Mouse (Mus musculus) adrenal gland, adult 2 months (tissue): ENCODE results near the gene Hipk2. TPM values are rescaled to one million over a fixed set of nuclear protein-coding genes. Genes with fewer than 3 reads are reported as not detected.

Experiments used
- DNase-seq: peaks from one replicate; pipeline ENCODE4 v3.0.0; 2021
- long read RNA-seq: library from polyadenylated mRNA; stranded (forward); transcript quantifications from one replicate; pipeline ENCODE4 v2.0.0, GENCODE M21; 2021
- polyA plus RNA-seq: library from polyadenylated mRNA; depleted of rRNA; stranded (reverse); fragments of >200 nt; gene quantifications from 2 replicates; pipeline ENCODE4 v1.2.3, GENCODE M21; 2012; rRNA removed
- total RNA-seq, 2 experiments: library from RNA; stranded (reverse); gene quantifications; 2 replicates each; pipeline ENCODE4 v1.2.3; 2021

Gene Hipk2
- total RNA-seq: 100 to 1,000 TPM in 1 of 2 experiments, 10 to 100 TPM in 1; 98.6 to 163 TPM
- polyA plus RNA-seq: 85.1 and 97.1 TPM in 2 replicates
- long read RNA-seq, partial matches to known transcripts: 12 of 17 reads
- long read RNA-seq, other reads (novel, unspliced or antisense): 3 of 17 reads

GRCm38 (mm10) chr6:38876071-38876911 is at the start of gene Hipk2:
Gene Hipk2, minus strand, starts transcription at chr6:38876165.
- peak; percentile 93 for DNase-seq

- DNase-seq: no peak
Observed at GRCm38 (mm10) chr6:38925719-38926118, 49.8 kb upstream of the Hipk2 start.

GRCm38 (mm10) chr6:38923870-38924817 is 48.2 kb upstream of the Hipk2 start:
- DNase-seq: no peak

GRCm38 (mm10) chr6:38923450-38923849 is 47.5 kb upstream of the Hipk2 start:
- DNase-seq: no peak

- no peak for DNase-seq
Observed at GRCm38 (mm10) chr6:38922517-38922916, 46.6 kb upstream of the Hipk2 start.

- no peak for DNase-seq
Observed at GRCm38 (mm10) chr6:38921810-38922116, 45.8 kb upstream of the Hipk2 start.

- DNase-seq: no peak
Observed at GRCm38 (mm10) chr6:38921095-38921809, 45.3 kb upstream of the Hipk2 start.

- DNase-seq: no peak
Observed at GRCm38 (mm10) chr6:38920141-38920540, 44.2 kb upstream of the Hipk2 start.

- no peak for DNase-seq
Observed at GRCm38 (mm10) chr6:38919135-38919740, 43.3 kb upstream of the Hipk2 start.

- DNase-seq: no peak
Observed at GRCm38 (mm10) chr6:38918728-38919127, 42.8 kb upstream of the Hipk2 start.

GRCm38 (mm10) chr6:38917415-38917814 is 41.5 kb upstream of the Hipk2 start:
- DNase-seq: no peak

GRCm38 (mm10) chr6:38916571-38916970 is 40.6 kb upstream of the Hipk2 start:
- no peak for DNase-seq

GRCm38 (mm10) chr6:38915776-38916175 is 39.8 kb upstream of the Hipk2 start:
- DNase-seq: no peak

GRCm38 (mm10) chr6:38914181-38914580 is 38.2 kb upstream of the Hipk2 start:
- no peak for DNase-seq

GRCm38 (mm10) chr6:38913386-38914042 is 37.5 kb upstream of the Hipk2 start:
- no peak for DNase-seq

- DNase-seq: no peak
Observed at GRCm38 (mm10) chr6:38912845-38913244, 36.9 kb upstream of the Hipk2 start.

- DNase-seq: no peak
Observed at GRCm38 (mm10) chr6:38912121-38912660, 36.2 kb upstream of the Hipk2 start.

- peak; percentile 75 for DNase-seq
Observed at GRCm38 (mm10) chr6:38910828-38911559, 35.0 kb upstream of the Hipk2 start.

GRCm38 (mm10) chr6:38908401-38908800 is 32.4 kb upstream of the Hipk2 start:
- DNase-seq: no peak

GRCm38 (mm10) chr6:38906005-38906404 is 30.0 kb upstream of the Hipk2 start:
- DNase-seq: peak; percentile 79
